Mouse (Mus musculus) forebrain, embryonic 14.5 days (tissue): ENCODE measurements around the gene Gm13283. TPM values are rescaled to one million over a fixed set of nuclear protein-coding genes. Genes with fewer than 3 reads are reported as not detected.
"Not testable (repeated sequence)": the region's sequence is repeated elsewhere in the genome, so short reads cannot be mapped to it uniquely, and the experiment has no call there.

Experiments used
- ATAC-seq: fragments of 200-750 bp; cut with Nextera tagmentation; 2 replicates; pipeline ENCODE4 v1.8.0; 2017; ENCODE audit warnings: mild to moderate bottlenecking, moderate library complexity
- DNase-seq: peaks from one replicate; pipeline ENCODE4 v3.0.0-alpha.2; 2015; ENCODE audit warnings: low spot score
- H3K27ac ChIP-seq: fragments of 300-500 bp; sonication (generic); 2 replicates; pipeline ENCODE4 v1.5.1; 2014; ENCODE audit warnings: low read depth, mild to moderate bottlenecking, control low read depth, low read length, moderate library complexity
- H3K27me3 ChIP-seq: fragments of 300-500 bp; sonication (generic); replicated peaks from 2 replicates; pipeline ENCODE4 v1.6.1; 2014; ENCODE audit warnings: low read length, control low read depth, mixed read lengths; ENCODE audit not compliant: control insufficient read depth, insufficient read depth
- H3K36me3 ChIP-seq: fragments of 300-500 bp; sonication (generic); 2 replicates; pipeline ENCODE4 v1.6.1; 2014; ENCODE audit warnings: low read length, control low read depth; ENCODE audit not compliant: control insufficient read depth, insufficient read depth
- H3K4me1 ChIP-seq: fragments of 300-500 bp; sonication (generic); 2 replicates; pipeline ENCODE4 v1.6.1; 2014; ENCODE audit warnings: antibody characterized with exemption, low read length, control low read depth; ENCODE audit not compliant: control insufficient read depth, insufficient read depth
- H3K4me2 ChIP-seq: fragments of 300-500 bp; sonication (generic); 2 replicates; pipeline ENCODE4 v1.6.1; 2014; ENCODE audit warnings: mild to moderate bottlenecking, control low read depth, low read length
- H3K4me3 ChIP-seq: fragments of 300-500 bp; sonication (generic); 2 replicates; pipeline ENCODE4 v1.5.1; 2014; ENCODE audit warnings: low read depth, low read length, control low read depth
- H3K9ac ChIP-seq: fragments of 300-500 bp; sonication (generic); 2 replicates; pipeline ENCODE4 v1.6.1; 2014; ENCODE audit warnings: mild to moderate bottlenecking, low read length, control low read depth, moderate library complexity
- H3K9me3 ChIP-seq: fragments of 300-500 bp; sonication (generic); replicated peaks from 2 replicates; pipeline ENCODE4 v1.6.1; 2016; ENCODE audit warnings: low read length, control low read depth, mixed read lengths; ENCODE audit not compliant: control insufficient read depth
- WGBS: fragments of 180-500 bp; shearing (Covaris S2); extraction: QIAGEN DNeasy Blood & Tissue Kit; methylation state at CpG from one replicate; pipeline ENCODE4 v1.1.7; 2014; 5-methylcytosine and 5-hydroxymethylcytosine counted together
- polyA plus RNA-seq: library from polyadenylated mRNA; unstranded; fragments of >200 nt; fragmentation: Nextera tagmentation; extraction: Ambion mirVana; gene quantifications from 2 replicates; pipeline ENCODE4 v1.2.1, GENCODE M21; 2014

Gm13283 gene
- polyA plus RNA-seq, 1 experiment from 2014 or later = not detected

DNA sequence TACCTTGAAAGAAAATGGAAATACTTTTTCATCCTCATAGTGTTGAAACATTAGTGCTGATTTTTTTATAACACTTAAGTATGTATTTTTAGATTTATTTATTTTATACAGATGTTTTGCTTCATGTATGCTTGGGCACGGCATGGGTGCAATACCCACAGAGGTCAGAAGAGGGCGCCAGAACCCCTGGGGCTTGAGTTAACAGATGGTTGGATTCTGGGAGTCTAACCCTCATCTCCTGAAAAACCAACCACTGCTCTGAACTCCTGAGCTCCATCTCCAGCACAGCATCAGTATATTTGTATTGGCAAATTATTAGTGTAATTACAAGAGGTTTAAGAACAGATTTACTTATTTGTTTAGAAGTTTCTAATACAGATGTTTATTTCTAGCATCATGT, 21.4 kb upstream of the Gm13283 start:
- Histone ChIP-seq H3K9me3 (no peaks in the 10 kb centered on the region), H3K9ac (no peak overlapping the region), H3K27me3 (no peaks in the 10 kb centered on the region), H3K4me3 (no peak overlapping the region), H3K36me3 (no peaks in the 10 kb centered on the region), H3K4me2 (no peak overlapping the region), H3K27ac (no peak overlapping the region), H3K4me1 (no peaks in the 10 kb centered on the region)
- ATAC-seq (no peak; the same call in 1 of the 2 replicates), DNase-seq (peak; percentile 74)
- WGBS = 1% methylated on average over 2 of the region's 2 CpGs

DNA sequence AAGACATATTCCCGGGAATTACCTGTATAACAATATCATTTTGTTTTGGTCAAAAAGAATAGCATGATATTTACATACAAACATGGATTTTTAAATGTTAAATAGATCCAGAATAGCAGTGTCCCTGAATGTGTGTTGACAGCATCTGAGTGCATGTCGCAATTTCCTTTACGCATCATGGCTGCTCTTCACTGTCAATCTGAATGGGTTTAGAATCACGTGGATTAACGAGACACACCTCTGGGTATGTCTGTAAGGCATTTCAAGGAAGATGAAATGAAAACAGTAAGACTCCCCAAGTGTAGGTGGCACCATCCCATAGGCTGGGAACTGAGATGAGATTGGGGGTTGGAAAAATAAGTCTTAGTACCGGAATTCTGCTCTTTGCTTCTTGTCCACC, 20.9 kb upstream of the Gm13283 start:
- WGBS = 90% methylated on average over 6 of the region's 6 CpGs
- Histone ChIP-seq H3K9ac (no peak overlapping the region), H3K9me3 (no peaks in the 10 kb centered on the region), H3K4me2 (no peak overlapping the region), H3K4me3 (no peak overlapping the region), H3K27me3 (no peaks in the 10 kb centered on the region), H3K36me3 (no peaks in the 10 kb centered on the region), H3K27ac (no peak overlapping the region), H3K4me1 (no peaks in the 10 kb centered on the region)
- DNase-seq (no peak), ATAC-seq (no peak)

GRCm38 (mm10) chr4:88741426-88741825, 18.5 kb upstream of the Gm13283 start:
- no peaks in the 10 kb centered on the region for H3K27me3 ChIP-seq
- no peaks in the 10 kb centered on the region for H3K4me1 ChIP-seq
- WGBS = 96% methylated on average over 4 of the region's 4 CpGs

GRCm38 (mm10) chr4:88742771-88743371, 17.0 kb upstream of the Gm13283 start:
- ATAC-seq (no peak), DNase-seq (no peak)
- no peak overlapping the region for H3K4me3 ChIP-seq
- H3K27me3 ChIP-seq = no peaks in the 10 kb centered on the region
- H3K4me1 ChIP-seq = no peaks in the 10 kb centered on the region
- no peaks in the 10 kb centered on the region for H3K36me3 ChIP-seq
- H3K9me3 ChIP-seq = no peaks in the 10 kb centered on the region
- no peak overlapping the region for H3K27ac ChIP-seq
- WGBS = 63% methylated on average over 7 of the region's 7 CpGs
- H3K4me2 ChIP-seq = no peak overlapping the region
- no peak overlapping the region for H3K9ac ChIP-seq

More at GRCm38 (mm10) chr4:88741426-88741825, 18.5 kb upstream of the Gm13283 start:
- no peak overlapping the region for H3K27ac ChIP-seq
- H3K9ac ChIP-seq = no peak overlapping the region
- no peak overlapping the region for H3K4me3 ChIP-seq
- no peak overlapping the region for H3K4me2 ChIP-seq
- no peak for DNase-seq
- H3K9me3 ChIP-seq = no peaks in the 10 kb centered on the region
- H3K36me3 ChIP-seq = no peaks in the 10 kb centered on the region
- no peak for ATAC-seq

DNA sequence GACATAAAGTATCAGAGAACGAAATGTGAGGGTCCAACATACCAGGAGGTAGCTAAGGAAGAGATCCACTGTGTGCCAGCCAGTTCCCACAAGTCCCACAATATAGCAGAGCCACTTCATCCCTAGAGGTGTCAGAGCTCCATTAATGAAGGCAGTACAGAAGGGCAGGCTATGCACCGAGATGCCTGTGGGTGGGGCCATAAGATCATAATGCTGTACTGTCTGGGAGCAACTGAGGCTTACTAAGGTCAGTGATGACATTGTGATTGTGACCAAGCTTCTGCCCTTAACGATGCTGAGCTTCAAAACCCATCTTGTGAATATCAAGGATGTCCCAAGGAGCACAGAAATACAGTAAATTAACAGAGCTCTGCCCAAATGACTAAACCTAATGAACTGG, 15.7 kb upstream of the Gm13283 start:
- Histone ChIP-seq H3K9me3 (no peaks in the 10 kb centered on the region), H3K36me3 (no peaks in the 10 kb centered on the region), H3K9ac (no peak overlapping the region), H3K4me2 (no peak overlapping the region), H3K4me3 (no peak overlapping the region), H3K4me1 (no peaks in the 10 kb centered on the region), H3K27me3 (no peaks in the 10 kb centered on the region), H3K27ac (no peak overlapping the region)
- DNase-seq (no peak), ATAC-seq (no peak)
- WGBS = 63% methylated on average over 3 of the region's 3 CpGs

DNA sequence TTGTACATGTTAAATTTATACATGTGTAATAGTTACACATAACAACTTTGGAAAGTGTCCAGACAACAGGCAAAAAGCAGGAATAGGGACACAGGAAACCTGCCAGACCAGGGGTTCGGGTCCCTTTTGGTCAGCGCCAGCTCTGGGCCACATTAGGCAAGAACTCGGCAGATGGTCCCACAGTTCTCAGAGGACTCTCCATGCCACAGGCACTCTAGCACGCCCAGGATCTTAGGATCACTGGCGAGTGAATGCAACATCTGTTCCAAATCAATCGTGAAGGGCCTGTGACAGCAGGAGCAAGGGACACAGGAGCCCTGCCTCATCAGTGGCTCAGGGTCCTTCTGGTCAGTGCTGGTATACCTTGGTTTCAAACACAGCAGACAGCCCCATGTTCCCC, 10.0 kb upstream of the Gm13283 start:
- no peaks in the 10 kb centered on the region for H3K27me3 ChIP-seq
- H3K4me2 ChIP-seq = no peak overlapping the region
- no peaks in the 10 kb centered on the region for H3K4me1 ChIP-seq
- no peak overlapping the region for H3K4me3 ChIP-seq
- ATAC-seq (no peak), DNase-seq (no peak)
- no peak overlapping the region for H3K9ac ChIP-seq
- H3K27ac ChIP-seq = no peak overlapping the region
- 77% methylated on average over 6 of the region's 6 CpGs for WGBS
- no peaks in the 10 kb centered on the region for H3K9me3 ChIP-seq
- H3K36me3 ChIP-seq = no peaks in the 10 kb centered on the region

- H3K4me3 ChIP-seq, H3K9ac ChIP-seq, DNase-seq, H3K9me3 ChIP-seq, H3K36me3 ChIP-seq, H3K4me2 ChIP-seq, H3K27me3 ChIP-seq, H3K4me1 ChIP-seq, H3K27ac ChIP-seq, ATAC-seq: not testable (repeated sequence)
- 87% methylated on average over 14 of the region's 15 CpGs for WGBS
Measured at GRCm38 (mm10) chr4:88754818-88755340, 5.0 kb upstream of the Gm13283 start, which contains the start of gene Gm13271. Gene Gm13271, plus strand, starts transcription at chr4:88754868.

DNA sequence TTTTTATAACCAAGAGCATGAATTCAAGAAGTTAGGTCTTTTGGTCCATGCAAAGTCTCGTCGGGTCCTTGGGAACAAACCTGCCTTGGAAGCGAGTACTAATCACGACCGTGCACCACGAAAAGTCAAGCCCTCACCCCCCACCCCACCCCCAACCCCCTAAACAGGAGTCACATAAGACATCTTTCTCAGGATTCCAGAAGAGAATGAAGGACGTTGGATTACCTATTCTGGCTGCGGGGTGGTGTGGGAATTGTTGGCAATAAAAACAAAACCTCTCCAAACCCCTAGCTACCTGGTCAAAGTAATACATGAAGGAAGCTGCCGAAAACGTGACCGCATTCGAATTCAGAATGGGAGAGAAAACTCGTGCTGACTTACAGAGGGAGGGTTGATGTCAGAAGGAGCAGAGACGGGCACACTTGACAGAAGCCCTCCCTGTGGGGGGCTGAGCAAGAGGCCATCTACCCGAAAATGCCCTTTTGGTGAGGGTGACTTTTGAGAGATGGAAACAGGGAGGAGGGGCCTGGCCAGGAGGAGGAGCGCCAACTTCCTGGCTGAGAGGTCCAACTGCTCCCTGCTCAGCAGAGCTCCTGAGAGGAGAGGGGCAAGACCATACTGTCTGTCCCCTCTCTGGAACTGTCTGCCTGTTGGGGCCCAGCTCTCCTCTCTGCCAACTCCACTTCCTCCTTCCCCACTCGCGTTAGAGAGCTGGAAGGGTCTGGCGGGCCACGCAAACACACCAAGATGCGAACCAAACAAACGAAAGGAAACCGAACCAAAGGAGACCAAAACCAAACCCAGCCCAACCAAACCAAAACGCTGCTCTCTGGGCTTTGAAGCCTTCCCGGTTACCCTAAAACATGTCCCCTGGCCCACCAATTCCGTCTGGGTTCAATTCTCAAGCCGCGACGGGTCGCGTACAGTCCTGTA, 3.1 kb upstream of the Gm13283 start:
- Histone ChIP-seq H3K4me3 (peak overlapping the region; percentile 37), H3K27ac (peak overlapping the region; percentile 44; the same call in 1 of the 2 replicates), H3K9ac (peak overlapping the region; percentile 58), H3K4me2 (peak overlapping the region; percentile 68)
- H3K36me3 ChIP-seq, DNase-seq, H3K4me1 ChIP-seq, H3K9me3 ChIP-seq, H3K27me3 ChIP-seq, ATAC-seq: not testable (repeated sequence)
- 13% methylated on average over 28 of the region's 31 CpGs for WGBS
